Mouse (Mus musculus) midbrain, embryonic 12.5 days (tissue): ENCODE results near the gene Tbca. TPM values are rescaled to one million over a fixed set of nuclear protein-coding genes. Genes with fewer than 3 reads are reported as not detected.

Experiments used
- ATAC-seq: fragments of 200-750 bp; cut with Nextera tagmentation; 2 replicates; pipeline ENCODE4 v1.8.0; 2017; ENCODE audit warnings: low read depth, moderate TSS enrichment, moderate library complexity; ENCODE audit not compliant: low FRiP score
- H3K27ac ChIP-seq: fragments of 300-500 bp; sonication (generic); replicated peaks from 2 replicates; pipeline ENCODE4 v1.5.1; 2016; ENCODE audit warnings: mild to moderate bottlenecking
- H3K27me3 ChIP-seq: fragments of 300-500 bp; sonication (generic); 2 replicates; pipeline ENCODE4 v1.6.1; 2016; ENCODE audit warnings: mild to moderate bottlenecking
- H3K36me3 ChIP-seq: fragments of 300-500 bp; sonication (generic); 2 replicates; pipeline ENCODE4 v1.6.1; 2016
- H3K4me1 ChIP-seq: fragments of 300-500 bp; sonication (generic); 2 replicates; pipeline ENCODE4 v1.6.1; 2016
- H3K4me2 ChIP-seq: fragments of 300-500 bp; sonication (generic); replicated peaks from 2 replicates; pipeline ENCODE4 v1.6.1; 2016; ENCODE audit warnings: mild to moderate bottlenecking, moderate library complexity
- H3K4me3 ChIP-seq: fragments of 300-500 bp; sonication (generic); 2 replicates; pipeline ENCODE4 v1.5.1; 2016; ENCODE audit warnings: mild to moderate bottlenecking
- H3K9ac ChIP-seq: fragments of 300-500 bp; sonication (generic); replicated peaks from 2 replicates; pipeline ENCODE4 v1.6.1; 2016; ENCODE audit warnings: mild to moderate bottlenecking, moderate library complexity
- H3K9me3 ChIP-seq: fragments of 300-500 bp; sonication (generic); 2 replicates; pipeline ENCODE4 v1.6.1; 2016; ENCODE audit warnings: mild to moderate bottlenecking
- WGBS: fragments of 180-500 bp; shearing (Covaris S2); methylation state at CpG from one replicate; pipeline ENCODE4 v1.1.7; 2016; 5-methylcytosine and 5-hydroxymethylcytosine counted together
- polyA plus RNA-seq: library from polyadenylated mRNA; unstranded; fragments of >200 nt; fragmentation: Nextera tagmentation; extraction: Ambion mirVana; gene quantifications from 2 replicates; pipeline ENCODE4 v1.2.1, GENCODE M21; 2016

Tbca gene
- polyA plus RNA-seq, 1 experiment from 2014 or later: 210 TPM

GRCm38 (mm10) chr13:94883163-94883965, 94.7 kb downstream of the Tbca start:
- H3K9ac ChIP-seq: peak overlapping the region; percentile 37; the same call in 1 of the 2 replicates
- peak; percentile 76 for ATAC-seq
- H3K4me3 ChIP-seq: peak overlapping the region; percentile 39
- H3K27ac ChIP-seq: no peak overlapping the region
- peak overlapping the region; percentile 61 for H3K4me2 ChIP-seq
- 1% methylated on average over 81 of the region's 95 CpGs for WGBS
- H3K9me3 ChIP-seq: no peaks in the 10 kb centered on the region
- no peaks in the 10 kb centered on the region for H3K36me3 ChIP-seq
- H3K4me1 ChIP-seq: peaks cover 23% of the 10 kb centered on the region
- peaks cover 77% of the 10 kb centered on the region for H3K27me3 ChIP-seq

- no peak for ATAC-seq
- Histone ChIP-seq H3K36me3 (no peaks in the 10 kb centered on the region), H3K9me3 (no peaks in the 10 kb centered on the region), H3K4me1 (peaks cover 23% of the 10 kb centered on the region), H3K9ac (peak overlapping the region; percentile 37; the same call in 1 of the 2 replicates), H3K27me3 (peaks cover 83% of the 10 kb centered on the region), H3K4me3 (peak overlapping the region; percentile 39), H3K27ac (no peak overlapping the region), H3K4me2 (peak overlapping the region; percentile 61)
- under 1% methylated on average over 36 of the region's 36 CpGs for WGBS
These were observed 95.6 kb downstream of the Tbca start for GRCm38 (mm10) chr13:94883966-94884960.

GRCm38 (mm10) chr13:94885291-94886235, 96.9 kb downstream of the Tbca start:
- H3K27ac ChIP-seq: no peak overlapping the region
- peak overlapping the region; percentile 25 for H3K4me3 ChIP-seq
- no peak overlapping the region for H3K9ac ChIP-seq
- ATAC-seq: peak; percentile 27; the same call in 1 of the 2 replicates
- no peaks in the 10 kb centered on the region for H3K9me3 ChIP-seq
- peak overlapping the region; percentile 31 for H3K4me2 ChIP-seq
- peaks cover 23% of the 10 kb centered on the region for H3K4me1 ChIP-seq
- peaks cover 88% of the 10 kb centered on the region for H3K27me3 ChIP-seq
- no peaks in the 10 kb centered on the region for H3K36me3 ChIP-seq
- WGBS: 2% methylated on average over 67 of the region's 81 CpGs

Other genes starting within 250 kb of the Tbca start
- 2.1 and 3.0 TPM in 2 replicates for gene Otp, start 86.7 kb downstream of the Tbca start, polyA plus RNA-seq
- gene Wdr41, start 187.4 kb downstream of the Tbca start, polyA plus RNA-seq: 23.4 and 25.9 TPM in 2 replicates